Mouse (Mus musculus) thymus, postnatal 4 days (tissue): Measurements from ENCODE around the gene Mylk2.

ENCODE experiments used
- DNase-seq: peaks from one replicate; pipeline ENCODE4 v3.0.0; 2021

Mylk2 gene

GRCm38 (mm10) chr2:152914310-152915120 is 3.4 kb downstream of the Mylk2 start:
- DNase-seq, result peak; percentile 86

GRCm38 (mm10) chr2:152915453-152915852 is 4.3 kb downstream of the Mylk2 start:
- no peak for DNase-seq

GRCm38 (mm10) chr2:152916111-152916510 is 5.0 kb downstream of the Mylk2 start:
- DNase-seq, result no peak

GRCm38 (mm10) chr2:152917671-152918070 is 6.5 kb downstream of the Mylk2 start:
- no peak for DNase-seq

GRCm38 (mm10) chr2:152922376-152922775 is 11.2 kb downstream of the Mylk2 start:
- DNase-seq, result no peak

GRCm38 (mm10) chr2:152923621-152924020 is 12.5 kb downstream of the Mylk2 start:
- DNase-seq, result no peak

- no peak for DNase-seq
These were observed 13.0 kb downstream of the Mylk2 start for GRCm38 (mm10) chr2:152924128-152924527.

GRCm38 (mm10) chr2:152924543-152924942 is 13.4 kb downstream of the Mylk2 start:
- DNase-seq, result no peak

GRCm38 (mm10) chr2:152925189-152925872 is 14.2 kb downstream of the Mylk2 start:
- DNase-seq, result no peak

- no peak for DNase-seq
These were observed 15.7 kb downstream of the Mylk2 start for GRCm38 (mm10) chr2:152926896-152927295.

- no peak for DNase-seq
These were observed 16.2 kb downstream of the Mylk2 start for GRCm38 (mm10) chr2:152927371-152927770.

- DNase-seq, result no peak
These were observed 17.3 kb downstream of the Mylk2 start for GRCm38 (mm10) chr2:152928219-152928987.

- DNase-seq, result no peak
These were observed 17.8 kb downstream of the Mylk2 start for GRCm38 (mm10) chr2:152928988-152929370.

GRCm38 (mm10) chr2:152930276-152930675 is 19.1 kb downstream of the Mylk2 start:
- DNase-seq, result no peak

- no peak for DNase-seq
These were observed 20.5 kb downstream of the Mylk2 start for GRCm38 (mm10) chr2:152931456-152932160.

- DNase-seq, result no peak
These were observed 21.9 kb downstream of the Mylk2 start, which contains the start of gene Foxs1 for GRCm38 (mm10) chr2:152933048-152933447. Gene Foxs1, minus strand, starts transcription at chr2:152933208.

GRCm38 (mm10) chr2:152933614-152934013 is 22.5 kb downstream of the Mylk2 start:
- DNase-seq, result peak; percentile 65

- DNase-seq, result peak; percentile 80
These were observed 28.7 kb downstream of the Mylk2 start for GRCm38 (mm10) chr2:152939846-152940245.

- DNase-seq, result no peak
These were observed 30.0 kb downstream of the Mylk2 start for GRCm38 (mm10) chr2:152941106-152941505.

GRCm38 (mm10) chr2:152941776-152942175 is 30.6 kb downstream of the Mylk2 start:
- no peak for DNase-seq

- peak; percentile 38 for DNase-seq
These were observed 31.9 kb downstream of the Mylk2 start for GRCm38 (mm10) chr2:152942898-152943515.

- no peak for DNase-seq
These were observed 32.4 kb downstream of the Mylk2 start for GRCm38 (mm10) chr2:152943568-152943967.
